Mouse (Mus musculus): ENCODE measurements around the gene Tmeff1. TPM values are rescaled to one million over a fixed set of nuclear protein-coding genes. Genes with fewer than 3 reads are reported as not detected.
"Not testable (repeated sequence)": the region's sequence is repeated elsewhere in the genome, so short reads cannot be mapped to it uniquely, and the experiment has no call there.

Tmeff1 gene
- total RNA-seq, 1 experiment from 2014 or later, result 23.0 TPM

- DNase-seq, result no peak
Observed at GRCm38 (mm10) chr4:48677276-48677675, 92.3 kb downstream of the Tmeff1 start.

- DNase-seq, result no peak
Observed at GRCm38 (mm10) chr4:48677812-48678211, 92.8 kb downstream of the Tmeff1 start.

DNA sequence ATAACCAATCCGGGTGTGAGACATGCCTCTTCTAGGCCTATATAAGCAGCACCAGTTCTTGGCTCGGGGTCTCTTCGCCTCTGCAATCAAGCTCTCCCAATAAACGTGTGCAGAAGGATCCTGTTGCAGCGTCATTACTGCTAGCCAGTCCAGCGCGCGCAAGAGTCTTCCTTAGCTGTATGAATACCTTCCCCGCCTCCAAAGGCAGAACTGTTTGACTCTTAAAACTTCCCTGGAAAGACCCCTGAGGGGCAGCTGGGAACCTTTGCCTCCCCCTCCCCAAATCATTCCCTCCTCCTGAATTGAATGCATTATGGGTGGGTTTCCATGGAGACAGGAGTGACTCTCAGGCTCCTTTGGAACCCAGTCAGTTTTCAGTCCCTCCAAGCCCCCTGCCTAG is 93.8 kb downstream of the Tmeff1 start:
- DNase-seq, result no peak

GRCm38 (mm10) chr4:48679728-48680127 is 94.8 kb downstream of the Tmeff1 start:
- not testable (repeated sequence) for DNase-seq

- no peak for DNase-seq
Observed at GRCm38 (mm10) chr4:48680214-48680613, 95.2 kb downstream of the Tmeff1 start.

GRCm38 (mm10) chr4:48680648-48681343 is 95.8 kb downstream of the Tmeff1 start:
- DNase-seq, result peak; percentile 52

- DNase-seq, result no peak
Observed at GRCm38 (mm10) chr4:48683126-48683525, 98.2 kb downstream of the Tmeff1 start.

GRCm38 (mm10) chr4:48683633-48684209 is 98.7 kb downstream of the Tmeff1 start:
- not testable (repeated sequence) for DNase-seq

DNA sequence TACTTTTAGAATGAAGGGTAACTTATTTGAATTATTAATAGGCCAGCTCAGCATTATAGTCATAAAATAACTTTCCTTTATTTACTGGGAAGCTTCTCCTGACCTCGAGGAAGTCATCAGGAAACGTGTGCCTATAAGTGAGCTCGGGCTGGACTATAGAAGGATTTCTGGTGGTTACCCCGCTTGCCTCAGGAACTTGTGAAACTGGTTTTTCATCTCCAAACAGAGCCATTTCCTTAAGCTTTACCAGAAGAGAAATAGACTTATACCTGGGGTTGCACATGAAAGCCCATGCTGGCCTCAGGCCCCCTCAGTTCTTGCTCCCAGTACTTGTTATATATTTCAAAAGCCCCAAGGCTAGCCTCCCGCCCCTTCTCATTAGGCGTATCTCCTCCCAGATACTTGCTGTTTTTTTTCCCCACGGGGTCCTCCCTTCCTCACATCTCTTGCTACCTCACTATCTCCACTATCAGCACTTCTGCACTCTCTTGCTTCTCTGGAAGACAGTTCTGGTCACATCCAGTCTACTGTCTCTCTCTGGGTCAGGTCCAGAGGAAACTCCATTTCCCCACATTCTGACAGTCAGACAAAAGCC is 99.7 kb downstream of the Tmeff1 start:
- DNase-seq, result no peak

DNA sequence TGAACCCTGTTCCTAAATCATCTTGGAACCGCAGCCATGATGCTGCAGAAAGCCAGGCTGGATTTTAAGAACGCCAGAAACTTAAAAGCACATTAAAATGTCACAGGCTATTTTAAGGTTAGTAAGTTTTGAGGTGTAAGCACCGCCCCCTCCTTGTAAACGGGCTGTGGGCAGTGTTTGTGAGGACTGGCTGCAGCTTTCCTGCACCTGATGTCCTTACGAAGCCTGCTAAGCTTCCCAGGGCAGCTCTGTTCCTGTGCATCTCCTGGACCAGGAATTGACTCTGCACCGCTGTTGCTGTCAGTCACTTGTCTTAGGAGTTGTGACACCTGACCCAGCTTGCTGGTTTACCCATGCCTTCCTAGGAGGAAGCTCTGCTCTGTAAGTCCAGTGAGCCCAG is 103.2 kb downstream of the Tmeff1 start:
- no peak for DNase-seq

DNA sequence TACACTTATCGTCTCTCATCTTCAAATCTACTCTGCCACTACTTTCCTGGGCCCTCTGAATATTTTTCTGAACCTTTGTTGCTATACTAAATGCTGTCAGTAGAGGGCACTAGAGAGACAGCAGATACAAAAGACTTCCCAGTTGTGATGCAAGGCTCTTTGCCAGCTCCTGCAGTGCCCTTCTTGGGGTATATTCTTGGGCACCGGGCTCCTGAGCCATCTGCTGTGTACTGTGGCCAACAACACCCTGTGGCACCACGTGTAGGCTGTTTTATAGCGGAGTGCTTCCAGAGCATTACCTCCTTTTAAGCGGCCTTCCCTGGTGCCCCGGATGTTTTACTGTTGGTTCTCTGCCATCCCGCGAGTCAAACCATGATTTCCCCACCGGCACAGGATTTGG is 105.7 kb downstream of the Tmeff1 start:
- peak; percentile 36 for DNase-seq

DNA sequence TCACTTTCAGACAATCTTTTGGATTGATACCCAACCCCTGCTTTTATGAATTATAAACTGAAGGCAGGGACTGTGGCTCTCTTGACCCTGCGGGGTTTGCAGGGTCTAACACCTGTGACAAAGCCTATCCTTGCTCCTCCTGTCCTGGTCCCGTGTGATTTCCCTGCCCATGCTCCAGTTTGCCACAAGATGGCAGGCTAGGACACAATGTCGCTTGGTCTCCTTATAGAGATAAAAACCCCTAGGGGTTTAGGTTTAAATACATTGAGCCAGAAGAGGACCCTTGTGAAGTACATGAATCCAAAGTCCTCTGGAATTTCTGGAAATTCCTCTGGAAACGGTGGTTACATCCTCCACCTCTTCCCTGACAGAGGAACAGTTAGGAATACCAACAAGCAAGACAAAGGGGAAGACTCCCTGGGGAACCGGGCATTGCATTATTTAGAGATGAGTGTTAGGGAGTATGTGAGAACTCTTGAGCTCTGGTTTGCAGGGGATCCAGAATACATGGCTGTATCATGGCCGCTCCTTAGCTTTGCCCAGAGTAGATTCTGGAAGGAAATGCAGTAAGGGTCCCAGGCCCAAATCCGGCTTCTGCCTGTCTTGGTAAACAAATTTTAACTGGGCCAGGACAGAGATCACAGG is 106.9 kb downstream of the Tmeff1 start:
- peak; percentile 58 for DNase-seq

DNA sequence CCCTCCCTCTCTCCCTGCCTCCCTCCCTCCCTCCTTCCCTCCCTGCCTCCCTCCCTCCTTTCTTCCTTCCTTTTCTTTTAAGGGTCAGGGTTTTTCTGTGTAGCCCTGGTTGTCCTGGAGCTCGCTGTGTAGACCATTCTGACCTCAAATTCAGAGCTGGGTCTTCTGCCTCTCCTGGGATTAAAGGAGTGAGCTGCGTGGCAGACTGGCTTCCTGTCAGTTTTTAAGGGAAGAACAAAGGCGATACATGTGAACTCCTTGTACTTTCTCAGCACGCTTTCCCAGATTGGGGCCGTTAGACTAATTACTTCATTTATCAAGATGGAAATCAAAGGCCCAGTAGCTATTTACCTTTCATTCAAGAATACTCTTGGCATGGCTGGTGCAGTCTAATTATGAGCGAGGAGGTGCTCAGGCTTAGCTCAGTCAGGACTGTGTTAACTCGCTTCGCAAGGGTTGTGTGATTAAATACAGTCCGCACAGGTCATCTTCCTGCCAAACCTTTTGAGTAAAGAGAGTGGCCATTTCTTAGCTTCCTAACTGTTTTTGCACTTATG is 107.8 kb downstream of the Tmeff1 start:
- no peak for DNase-seq

DNA sequence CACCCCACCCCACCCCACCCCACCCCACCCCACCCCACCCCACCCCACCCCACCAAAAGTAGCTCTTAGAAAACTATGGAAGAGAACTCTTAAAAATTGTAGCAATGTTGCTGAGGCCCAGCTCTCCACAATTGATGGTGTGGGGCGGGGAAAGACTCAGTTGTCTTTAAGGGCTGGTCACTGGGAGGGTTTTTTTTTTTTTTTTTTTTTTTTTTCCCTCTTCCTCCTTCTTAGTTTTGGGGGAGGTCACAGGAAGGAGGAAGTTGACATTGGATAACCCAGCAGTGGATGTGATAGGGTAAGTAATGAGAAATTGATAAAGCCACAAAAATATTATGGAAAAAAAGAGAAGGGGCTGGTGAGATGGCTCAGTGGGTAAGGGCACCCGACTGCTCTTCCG is 111.7 kb downstream of the Tmeff1 start:
- DNase-seq, result no peak

GRCm38 (mm10) chr4:48697302-48697701 is 112.3 kb downstream of the Tmeff1 start:
- DNase-seq, result no peak

Other genes starting within 250 kb of the Tmeff1 start
- 23.0 and 27.0 TPM in 2 replicates for gene Tex10, start 111.7 kb upstream of the Tmeff1 start, total RNA-seq (2021)
- gene Msantd3, start 45.2 kb upstream of the Tmeff1 start, total RNA-seq (2021), result 18.7 and 22.9 TPM in 2 replicates
- 0.82 and 0.98 TPM in 2 replicates for gene Cavin4, start 78.3 kb downstream of the Tmeff1 start, total RNA-seq (2021)

All from adrenal gland, postnatal 14 days (tissue).